Mouse (Mus musculus): Measurements from ENCODE around the gene Smyd5.
"Not testable (repeated sequence)": the region's sequence is repeated elsewhere in the genome, so short reads cannot be mapped to it uniquely, and the experiment has no call there.

Smyd5 gene

GRCm38 (mm10) chr6:85447351-85447750 lies 15.6 kb downstream of the Smyd5 start:
- DNase-seq (ENCODE audit: low read depth): no peak

- DNase-seq (ENCODE audit: low read depth): not testable (repeated sequence)
These were observed 18.4 kb downstream of the Smyd5 start for GRCm38 (mm10) chr6:85450140-85450539.

GRCm38 (mm10) chr6:85450697-85451663 lies 19.2 kb downstream of the Smyd5 start, which contains the start of gene Cct7:
TSS of gene Cct7 (plus strand) at chr6:85451514.
- DNase-seq (ENCODE audit: low read depth): peak; percentile 95

GRCm38 (mm10) chr6:85451664-85452410 lies 20.0 kb downstream of the Smyd5 start, which contains the start of gene Pradc1:
TSS of gene Pradc1 (minus strand) at chr6:85451970.
- peak; percentile 95 for DNase-seq (ENCODE audit: low read depth)

GRCm38 (mm10) chr6:85452411-85452665 lies 20.5 kb downstream of the Smyd5 start:
- no peak for DNase-seq (ENCODE audit: low read depth)

- no peak for DNase-seq (ENCODE audit: low read depth)
These were observed 21.0 kb downstream of the Smyd5 start for GRCm38 (mm10) chr6:85452816-85453215.

- DNase-seq (ENCODE audit: low read depth): no peak
These were observed 27.8 kb downstream of the Smyd5 start for GRCm38 (mm10) chr6:85459621-85460020.

DNA sequence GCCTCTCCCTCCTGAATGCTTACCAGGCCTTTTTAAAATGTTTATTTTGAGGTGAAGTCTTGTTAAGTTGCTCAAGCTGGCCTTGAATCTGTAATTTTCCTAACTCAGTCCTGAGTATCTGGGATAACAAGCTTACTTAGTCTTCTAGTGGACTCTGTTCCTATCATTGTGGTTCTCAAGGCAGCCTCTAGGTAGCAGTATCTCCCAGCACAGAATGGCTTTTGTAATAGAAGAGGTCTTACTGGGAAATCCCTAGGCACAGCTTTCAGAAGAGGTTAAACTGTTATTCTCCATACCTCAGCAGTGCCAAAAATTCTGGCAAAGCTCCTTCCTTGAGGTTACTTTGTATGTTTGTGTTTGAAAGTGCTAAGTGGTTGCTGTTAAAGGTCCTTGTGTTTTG lies 33.6 kb downstream of the Smyd5 start:
- no peak for DNase-seq (ENCODE audit: low read depth)

GRCm38 (mm10) chr6:85469660-85470430 lies 38.1 kb downstream of the Smyd5 start:
- DNase-seq (ENCODE audit: low read depth): no peak

DNA sequence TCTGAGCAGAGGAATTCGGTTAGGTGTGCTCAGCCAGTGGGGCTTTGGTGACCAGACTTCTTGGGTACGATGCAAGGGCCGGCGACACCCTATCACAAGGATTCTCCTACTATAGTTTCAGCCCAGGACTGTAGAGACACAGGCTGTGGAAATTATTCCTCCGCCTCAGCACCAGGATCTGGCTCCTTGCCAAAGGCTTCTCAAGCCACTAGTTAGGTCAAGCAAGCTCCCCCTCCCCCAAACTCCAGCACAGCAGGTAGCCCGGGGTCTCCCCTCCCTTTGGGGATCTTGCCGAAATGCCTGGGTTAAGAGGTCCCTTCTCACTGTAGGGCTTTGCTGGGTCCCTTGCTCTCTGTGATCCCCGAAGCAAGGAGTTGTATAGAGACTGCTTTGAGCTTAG lies 40.2 kb downstream of the Smyd5 start:
- DNase-seq (ENCODE audit: low read depth): no peak

GRCm38 (mm10) chr6:85472542-85472941 lies 40.8 kb downstream of the Smyd5 start:
- no peak for DNase-seq (ENCODE audit: low read depth)

GRCm38 (mm10) chr6:85475581-85475980 lies 43.8 kb downstream of the Smyd5 start:
- DNase-seq (ENCODE audit: low read depth): no peak

DNA sequence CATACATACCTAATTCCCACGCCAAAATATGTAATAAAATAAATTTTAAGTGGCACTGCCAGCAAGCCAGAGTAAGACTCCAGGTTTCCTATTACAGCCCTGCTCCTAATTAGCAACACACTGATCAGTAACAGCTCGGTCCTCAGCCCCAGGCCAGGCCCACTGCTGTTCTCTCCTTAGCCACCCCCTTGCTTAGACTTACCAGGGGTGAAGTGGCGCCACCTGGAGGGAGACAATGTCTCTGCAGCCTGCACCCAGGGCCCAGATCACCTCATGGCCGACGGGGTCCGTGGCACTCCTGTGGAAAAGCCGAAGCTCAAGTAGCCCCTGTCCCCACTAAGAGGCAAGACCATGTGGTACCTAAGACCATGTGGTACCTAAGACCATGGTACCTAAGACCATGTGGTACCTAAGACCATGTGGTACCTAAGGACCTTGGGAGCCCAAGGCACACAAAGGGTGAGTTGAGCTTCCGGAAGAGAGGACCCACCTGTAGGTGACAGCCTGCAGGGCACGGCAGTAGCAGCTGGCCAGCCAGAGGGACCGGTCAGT lies 45.7 kb downstream of the Smyd5 start:
- DNase-seq (ENCODE audit: low read depth): no peak

DNA sequence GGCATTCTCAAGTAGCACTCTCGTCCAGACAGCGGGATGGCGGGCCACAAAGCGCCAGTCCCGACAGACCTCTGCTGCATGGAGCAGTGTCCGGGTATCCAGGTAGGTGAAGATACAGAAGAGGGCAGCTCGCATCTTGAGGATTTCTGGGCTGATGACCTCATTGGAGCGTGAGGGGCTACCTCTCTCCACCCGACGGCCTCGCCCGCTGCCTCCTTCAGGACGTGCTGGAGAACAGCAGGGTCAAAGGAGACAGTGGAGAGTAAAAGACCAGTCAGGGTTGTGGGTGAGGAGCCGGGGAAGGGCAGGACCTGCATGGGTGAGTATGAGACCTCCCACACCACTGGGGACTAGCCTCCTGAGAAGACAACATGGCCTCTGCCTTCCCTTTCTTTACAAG lies 46.6 kb downstream of the Smyd5 start:
- no peak for DNase-seq (ENCODE audit: low read depth)

GRCm38 (mm10) chr6:85479979-85480378 lies 48.2 kb downstream of the Smyd5 start:
- DNase-seq (ENCODE audit: low read depth): no peak

- DNase-seq (ENCODE audit: low read depth): no peak
These were observed 48.9 kb downstream of the Smyd5 start for GRCm38 (mm10) chr6:85480685-85481084.

GRCm38 (mm10) chr6:85483843-85484721 lies 52.3 kb downstream of the Smyd5 start:
- DNase-seq (ENCODE audit: low read depth): no peak

GRCm38 (mm10) chr6:85485738-85486137 lies 53.9 kb downstream of the Smyd5 start:
- DNase-seq (ENCODE audit: low read depth): no peak

GRCm38 (mm10) chr6:85488510-85488909 lies 56.7 kb downstream of the Smyd5 start:
- no peak for DNase-seq (ENCODE audit: low read depth)

GRCm38 (mm10) chr6:85489717-85490116 lies 57.9 kb downstream of the Smyd5 start:
- no peak for DNase-seq (ENCODE audit: low read depth)

DNA sequence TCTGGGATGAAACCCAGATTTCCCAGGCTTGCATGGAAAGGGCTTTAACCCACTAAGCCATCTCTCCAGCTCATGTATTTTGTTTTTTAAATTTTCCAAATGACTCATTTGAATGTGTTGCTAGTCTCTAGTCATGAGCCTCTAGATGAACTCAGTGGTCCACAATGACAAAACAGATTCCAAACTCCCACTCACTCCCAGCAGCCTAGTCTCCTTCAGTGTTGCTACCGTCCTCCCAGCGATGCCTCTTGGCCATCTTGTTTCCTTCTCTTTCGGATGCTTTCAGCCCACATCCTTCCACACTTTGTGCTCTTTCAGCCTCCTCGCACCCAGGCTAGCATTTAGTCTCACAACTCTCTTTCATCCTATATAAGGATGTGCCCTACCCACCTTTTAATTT lies 58.5 kb downstream of the Smyd5 start:
- DNase-seq (ENCODE audit: low read depth): no peak

Data from fibroblast of lung, adult 2 months (primary cell).